Mouse (Mus musculus): Measurements from ENCODE around the gene Zbtb7b. TPM values are rescaled to one million over a fixed set of nuclear protein-coding genes. Genes with fewer than 3 reads are reported as not detected.
A peak's percentile ranks its signal among the peaks of the same experiment; 100 is the strongest.

The Zbtb7b gene
- polyA plus RNA-seq, 1 experiment = 35.1 TPM

- no peaks in the 10 kb centered on the region for H3K27me3 ChIP-seq (ENCODE audit: control insufficient read depth, insufficient read depth, low read length, poor library complexity, severe bottlenecking)
- H3K9me3 ChIP-seq (replicated peaks; ENCODE audit: control insufficient read depth, insufficient read depth, low read length, poor library complexity, severe bottlenecking) = no peaks in the 10 kb centered on the region
- TF ChIP-seq CTCF (IDR thresholded peaks at IDR 0.05; ENCODE audit: low read depth, low read length) = no peak
- TF ChIP-seq POLR2A (IDR thresholded peaks at IDR 0.05; ENCODE audit: insufficient read depth, low read length) = no peak
- no peak for TF ChIP-seq EP300 (IDR thresholded peaks at IDR 0.05; ENCODE audit: insufficient read depth, low read depth, low read length)
- no peaks in the 10 kb centered on the region for H3K36me3 ChIP-seq (ENCODE audit: control insufficient read depth, insufficient read depth, low read length, poor library complexity, severe bottlenecking)
- H3K9ac ChIP-seq (ENCODE audit: low read depth, poor library complexity, severe bottlenecking) = no peak overlapping the region
- no peaks in the 10 kb centered on the region for H3K4me1 ChIP-seq (ENCODE audit: control insufficient read depth, insufficient read depth, low read length)
- H3K27ac ChIP-seq (ENCODE audit: insufficient read depth, low read length) = no peak overlapping the region
- H3K4me3 ChIP-seq (ENCODE audit: low read depth, low read length) = no peak overlapping the region
Measured at GRCm38 (mm10) chr3:89360237-89360636, 34.3 kb downstream of the Zbtb7b start.

DNA sequence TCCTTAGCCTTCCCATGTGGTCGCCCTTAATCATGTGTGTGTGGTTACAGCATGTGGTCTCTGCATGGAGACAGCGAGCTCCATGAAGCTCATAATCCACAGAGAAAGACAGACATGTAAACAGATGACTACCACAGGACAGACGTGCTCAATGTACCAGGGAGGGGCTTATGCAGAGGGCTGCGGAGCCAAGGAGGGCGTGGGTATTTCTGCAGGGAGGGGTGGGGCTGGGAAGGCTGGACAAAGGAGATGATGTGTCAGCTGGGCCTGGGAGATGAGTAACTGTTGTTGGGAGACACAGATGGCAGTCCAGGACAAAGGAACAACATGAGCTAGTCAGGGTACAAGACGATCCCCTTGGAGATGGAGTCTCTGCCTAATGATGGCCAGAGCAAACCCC lies 34.9 kb downstream of the Zbtb7b start:
- H3K4me3 ChIP-seq (ENCODE audit: low read depth, low read length) = no peak overlapping the region
- H3K9ac ChIP-seq (ENCODE audit: low read depth, poor library complexity, severe bottlenecking) = no peak overlapping the region
- TF ChIP-seq CTCF (IDR thresholded peaks at IDR 0.05; ENCODE audit: low read depth, low read length) (no peak), EP300 (IDR thresholded peaks at IDR 0.05; ENCODE audit: insufficient read depth, low read depth, low read length) (no peak)

DNA sequence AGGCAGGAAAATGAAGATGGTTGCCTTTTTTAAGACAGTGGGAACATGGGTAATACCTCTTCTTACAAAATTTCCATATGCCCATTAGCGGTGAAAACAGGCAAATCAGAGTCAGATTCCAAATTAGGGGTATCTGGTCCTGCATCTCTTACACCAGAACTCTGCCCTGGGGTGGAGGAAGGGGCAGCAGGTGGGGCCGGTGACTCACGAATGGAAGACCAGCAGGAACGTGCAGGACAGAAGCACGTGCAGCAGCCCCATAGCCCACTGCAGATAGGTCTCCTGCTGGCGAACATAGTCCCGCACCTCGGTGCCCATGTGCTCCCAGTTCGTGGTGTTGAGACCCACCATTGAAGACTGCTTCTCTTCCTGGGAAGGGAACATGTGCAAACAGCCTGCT lies 38.5 kb downstream of the Zbtb7b start:
- 0 out of 2 replicates have a peak overlapping the region, but pooled peaks have one; percentile 3 for H3K4me3 ChIP-seq (ENCODE audit: low read depth, low read length)
- H3K9ac ChIP-seq (ENCODE audit: low read depth, poor library complexity, severe bottlenecking) = no peak overlapping the region
- H3K4me1 ChIP-seq (ENCODE audit: control insufficient read depth, insufficient read depth, low read length) = no peaks in the 10 kb centered on the region
- H3K36me3 ChIP-seq (ENCODE audit: control insufficient read depth, insufficient read depth, low read length, poor library complexity, severe bottlenecking) = no peaks in the 10 kb centered on the region
- no peaks in the 10 kb centered on the region for H3K9me3 ChIP-seq (replicated peaks; ENCODE audit: control insufficient read depth, insufficient read depth, low read length, poor library complexity, severe bottlenecking)
- H3K27ac ChIP-seq (ENCODE audit: insufficient read depth, low read length) = no peak overlapping the region
- H3K27me3 ChIP-seq (ENCODE audit: control insufficient read depth, insufficient read depth, low read length, poor library complexity, severe bottlenecking) = no peaks in the 10 kb centered on the region
- TF ChIP-seq EP300 (IDR thresholded peaks at IDR 0.05; ENCODE audit: insufficient read depth, low read depth, low read length) (no peak), POLR2A (IDR thresholded peaks at IDR 0.05; ENCODE audit: insufficient read depth, low read length) (no peak), CTCF (IDR thresholded peaks at IDR 0.05; ENCODE audit: low read depth, low read length) (peak; percentile 6)

More for the DNA sequence above, 34.9 kb downstream of the Zbtb7b start:
- no peaks in the 10 kb centered on the region for H3K27me3 ChIP-seq (ENCODE audit: control insufficient read depth, insufficient read depth, low read length, poor library complexity, severe bottlenecking)
- H3K27ac ChIP-seq (ENCODE audit: insufficient read depth, low read length) = no peak overlapping the region
- H3K9me3 ChIP-seq (replicated peaks; ENCODE audit: control insufficient read depth, insufficient read depth, low read length, poor library complexity, severe bottlenecking) = no peaks in the 10 kb centered on the region
- no peaks in the 10 kb centered on the region for H3K4me1 ChIP-seq (ENCODE audit: control insufficient read depth, insufficient read depth, low read length)
- H3K36me3 ChIP-seq (ENCODE audit: control insufficient read depth, insufficient read depth, low read length, poor library complexity, severe bottlenecking) = no peaks in the 10 kb centered on the region

DNA sequence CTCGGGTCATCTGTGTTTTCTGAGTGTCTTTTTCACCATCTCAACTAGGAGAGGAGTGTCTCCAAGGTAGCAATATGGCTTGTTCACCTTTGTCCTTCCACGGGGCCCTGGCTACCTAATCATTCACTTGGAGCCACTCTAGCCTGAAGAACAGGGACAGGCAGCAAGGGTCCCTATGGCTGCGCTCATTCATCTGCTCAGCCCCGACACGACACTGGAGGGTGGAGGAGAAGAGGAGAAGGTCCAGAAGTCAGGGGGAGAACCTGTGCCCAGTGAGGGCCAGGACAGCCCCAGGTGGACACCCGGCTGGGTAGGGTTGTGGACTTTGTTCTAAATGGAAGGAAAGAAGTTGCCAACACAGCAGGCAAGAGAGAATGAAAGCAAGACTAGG lies 39.1 kb downstream of the Zbtb7b start:
- Histone ChIP-seq H3K27ac (ENCODE audit: insufficient read depth, low read length) (no peak overlapping the region), H3K9me3 (replicated peaks; ENCODE audit: control insufficient read depth, insufficient read depth, low read length, poor library complexity, severe bottlenecking) (no peaks in the 10 kb centered on the region), H3K4me1 (ENCODE audit: control insufficient read depth, insufficient read depth, low read length) (no peaks in the 10 kb centered on the region), H3K36me3 (ENCODE audit: control insufficient read depth, insufficient read depth, low read length, poor library complexity, severe bottlenecking) (no peaks in the 10 kb centered on the region), H3K4me3 (ENCODE audit: low read depth, low read length) (no peak overlapping the region), H3K27me3 (ENCODE audit: control insufficient read depth, insufficient read depth, low read length, poor library complexity, severe bottlenecking) (no peaks in the 10 kb centered on the region), H3K9ac (ENCODE audit: low read depth, poor library complexity, severe bottlenecking) (no peak overlapping the region)
- TF ChIP-seq POLR2A (IDR thresholded peaks at IDR 0.05; ENCODE audit: insufficient read depth, low read length) (no peak), EP300 (IDR thresholded peaks at IDR 0.05; ENCODE audit: insufficient read depth, low read depth, low read length) (no peak), CTCF (IDR thresholded peaks at IDR 0.05; ENCODE audit: low read depth, low read length) (no peak)

DNA sequence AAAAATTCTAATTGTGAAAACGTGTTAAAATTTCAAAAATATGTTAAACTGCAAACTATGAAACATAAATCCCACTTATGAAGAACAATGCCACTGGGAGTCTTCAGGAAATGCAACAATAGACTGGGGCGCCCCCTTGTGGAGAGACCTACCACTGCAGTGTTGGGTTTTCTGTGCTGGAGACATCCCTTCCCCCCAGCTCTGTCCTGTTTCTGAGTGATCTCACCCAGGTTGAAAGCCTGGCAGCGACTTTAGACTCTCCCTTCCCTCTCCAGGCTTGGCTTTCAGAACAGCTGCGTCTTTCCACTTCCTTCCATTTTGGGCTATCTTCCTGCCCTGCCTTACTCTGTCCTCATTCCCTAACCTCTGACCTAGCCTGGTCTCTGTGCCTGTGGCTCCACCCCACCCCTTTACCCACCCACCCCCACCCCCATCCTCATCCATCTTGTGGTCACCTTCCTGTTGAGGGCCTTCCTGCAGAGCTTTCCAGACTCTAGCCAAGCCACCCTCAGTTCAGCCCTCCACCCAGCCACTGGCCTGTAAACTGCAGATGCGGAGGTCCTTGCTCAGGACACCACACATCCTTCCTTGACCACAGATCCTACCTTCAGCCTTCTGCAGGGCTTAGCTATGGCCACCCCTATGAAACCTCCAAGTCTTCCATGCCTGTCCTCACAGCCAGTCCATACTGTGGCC lies 39.6 kb downstream of the Zbtb7b start:
- H3K27ac ChIP-seq (ENCODE audit: insufficient read depth, low read length) = no peak overlapping the region

DNA sequence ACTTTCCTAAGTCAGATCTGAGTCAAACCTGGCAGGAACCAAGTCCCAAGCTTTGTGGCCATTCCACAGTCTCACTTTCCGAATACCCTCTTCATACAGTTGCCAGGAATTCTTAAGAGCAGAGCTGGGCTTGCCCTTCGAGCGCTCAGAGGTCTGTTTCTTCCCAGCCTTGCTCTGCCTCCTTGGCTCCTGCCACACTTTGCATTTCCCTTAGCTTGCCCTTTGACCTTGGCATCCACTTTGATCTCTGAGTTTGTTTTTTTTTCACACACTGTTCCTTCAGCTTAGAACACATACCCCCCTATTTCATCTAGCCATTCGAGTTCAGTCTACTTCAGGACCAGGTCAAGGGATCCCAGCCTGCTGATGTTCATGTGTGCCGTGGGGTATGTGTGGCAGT lies 43.3 kb downstream of the Zbtb7b start:
- no peak overlapping the region for H3K27ac ChIP-seq (ENCODE audit: insufficient read depth, low read length)
- no peaks in the 10 kb centered on the region for H3K36me3 ChIP-seq (ENCODE audit: control insufficient read depth, insufficient read depth, low read length, poor library complexity, severe bottlenecking)
- no peaks in the 10 kb centered on the region for H3K4me1 ChIP-seq (ENCODE audit: control insufficient read depth, insufficient read depth, low read length)
- TF ChIP-seq POLR2A (IDR thresholded peaks at IDR 0.05; ENCODE audit: insufficient read depth, low read length) (no peak), CTCF (IDR thresholded peaks at IDR 0.05; ENCODE audit: low read depth, low read length) (no peak), EP300 (IDR thresholded peaks at IDR 0.05; ENCODE audit: insufficient read depth, low read depth, low read length) (no peak)
- no peaks in the 10 kb centered on the region for H3K9me3 ChIP-seq (replicated peaks; ENCODE audit: control insufficient read depth, insufficient read depth, low read length, poor library complexity, severe bottlenecking)
- no peak overlapping the region for H3K4me3 ChIP-seq (ENCODE audit: low read depth, low read length)
- no peak overlapping the region for H3K9ac ChIP-seq (ENCODE audit: low read depth, poor library complexity, severe bottlenecking)
- no peaks in the 10 kb centered on the region for H3K27me3 ChIP-seq (ENCODE audit: control insufficient read depth, insufficient read depth, low read length, poor library complexity, severe bottlenecking)

More for the DNA sequence above, 39.6 kb downstream of the Zbtb7b start:
- TF ChIP-seq EP300 (IDR thresholded peaks at IDR 0.05; ENCODE audit: insufficient read depth, low read depth, low read length) = no peak
- TF ChIP-seq CTCF (IDR thresholded peaks at IDR 0.05; ENCODE audit: low read depth, low read length) = peak; percentile 75
- TF ChIP-seq POLR2A (IDR thresholded peaks at IDR 0.05; ENCODE audit: insufficient read depth, low read length) = no peak
- Histone ChIP-seq H3K9ac (ENCODE audit: low read depth, poor library complexity, severe bottlenecking) (no peak overlapping the region), H3K4me3 (ENCODE audit: low read depth, low read length) (no peak overlapping the region), H3K9me3 (replicated peaks; ENCODE audit: control insufficient read depth, insufficient read depth, low read length, poor library complexity, severe bottlenecking) (no peaks in the 10 kb centered on the region), H3K4me1 (ENCODE audit: control insufficient read depth, insufficient read depth, low read length) (no peaks in the 10 kb centered on the region), H3K36me3 (ENCODE audit: control insufficient read depth, insufficient read depth, low read length, poor library complexity, severe bottlenecking) (no peaks in the 10 kb centered on the region), H3K27me3 (ENCODE audit: control insufficient read depth, insufficient read depth, low read length, poor library complexity, severe bottlenecking) (no peaks in the 10 kb centered on the region)
